Mouse (Mus musculus) intestine, embryonic 16.5 days (tissue): ENCODE data around the gene Ears2. TPM values are rescaled to one million over a fixed set of nuclear protein-coding genes. Genes with fewer than 3 reads are reported as not detected.

ENCODE experiments used
- ATAC-seq: fragments of 200-750 bp; cut with Nextera tagmentation; 2 replicates; pipeline ENCODE4 v1.8.0; 2017; ENCODE audit warnings: moderate TSS enrichment, moderate library complexity
- H3K27ac ChIP-seq: fragments of 300-500 bp; sonication (generic); 2 replicates; pipeline ENCODE4 v1.5.1; 2014; ENCODE audit warnings: mild to moderate bottlenecking, low read length
- H3K27me3 ChIP-seq: fragments of 300-500 bp; sonication (generic); replicated peaks from 2 replicates; pipeline ENCODE4 v1.6.1; 2014; ENCODE audit warnings: low read length, control low read depth, mixed read lengths; ENCODE audit not compliant: control insufficient read depth, insufficient read depth
- H3K36me3 ChIP-seq: fragments of 300-500 bp; sonication (generic); 2 replicates; pipeline ENCODE4 v1.6.1; 2014; ENCODE audit warnings: low read length, control low read depth; ENCODE audit not compliant: control insufficient read depth, insufficient read depth
- H3K4me1 ChIP-seq: fragments of 300-500 bp; sonication (generic); 2 replicates; pipeline ENCODE4 v1.6.1; 2014; ENCODE audit warnings: low read length, control low read depth, mixed read lengths; ENCODE audit not compliant: control insufficient read depth, insufficient read depth
- H3K4me2 ChIP-seq: fragments of 300-500 bp; sonication (generic); 2 replicates; pipeline ENCODE4 v1.6.1; 2014; ENCODE audit warnings: low read depth, low read length, control low read depth
- H3K4me3 ChIP-seq: fragments of 300-500 bp; sonication (generic); 2 replicates; pipeline ENCODE4 v1.5.1; 2014; ENCODE audit warnings: mild to moderate bottlenecking, low read length
- H3K9ac ChIP-seq: fragments of 300-500 bp; sonication (generic); 2 replicates; pipeline ENCODE4 v1.6.1; 2014; ENCODE audit warnings: low read depth, low read length
- H3K9me3 ChIP-seq: fragments of 300-500 bp; sonication (generic); 2 replicates; pipeline ENCODE4 v1.6.1; 2016; ENCODE audit warnings: low read length, control low read depth; ENCODE audit not compliant: control insufficient read depth
- WGBS: fragments of 180-500 bp; shearing (Covaris S2); extraction: QIAGEN DNeasy Blood & Tissue Kit; methylation state at CpG from one replicate; pipeline ENCODE4 v1.1.7; 2014; 5-methylcytosine and 5-hydroxymethylcytosine counted together
- polyA plus RNA-seq: library from polyadenylated mRNA; unstranded; fragments of >200 nt; fragmentation: Nextera tagmentation; extraction: Ambion mirVana; gene quantifications from 2 replicates; pipeline ENCODE4 v1.2.1, GENCODE M21; 2015

Ears2 gene
- polyA plus RNA-seq, 1 experiment from 2014 or later, result 19.4 TPM

GRCm38 (mm10) chr7:122048191-122048590 lies 18.9 kb downstream of the Ears2 start:
- 91% methylated on average over 9 of the region's 9 CpGs for WGBS
- ATAC-seq, result no peak
- Histone ChIP-seq H3K9me3 (no peaks in the 10 kb centered on the region), H3K4me2 (no peak overlapping the region), H3K4me3 (no peak overlapping the region), H3K4me1 (peaks cover 11% of the 10 kb centered on the region), H3K9ac (no peak overlapping the region), H3K27me3 (no peaks in the 10 kb centered on the region), H3K27ac (no peak overlapping the region), H3K36me3 (no peaks in the 10 kb centered on the region)

- WGBS, result 67% methylated on average over 2 of the region's 2 CpGs
- no peak overlapping the region for H3K9ac ChIP-seq
- H3K4me3 ChIP-seq, result no peak overlapping the region
- peak overlapping the region; percentile 55 for H3K27ac ChIP-seq
- no peak overlapping the region for H3K4me2 ChIP-seq
- ATAC-seq, result peak; percentile 72
- no peaks in the 10 kb centered on the region for H3K9me3 ChIP-seq
- H3K36me3 ChIP-seq, result no peaks in the 10 kb centered on the region
- peaks cover 11% of the 10 kb centered on the region for H3K4me1 ChIP-seq
- no peaks in the 10 kb centered on the region for H3K27me3 ChIP-seq
Observed at GRCm38 (mm10) chr7:122046813-122047212, 20.2 kb downstream of the Ears2 start.

DNA sequence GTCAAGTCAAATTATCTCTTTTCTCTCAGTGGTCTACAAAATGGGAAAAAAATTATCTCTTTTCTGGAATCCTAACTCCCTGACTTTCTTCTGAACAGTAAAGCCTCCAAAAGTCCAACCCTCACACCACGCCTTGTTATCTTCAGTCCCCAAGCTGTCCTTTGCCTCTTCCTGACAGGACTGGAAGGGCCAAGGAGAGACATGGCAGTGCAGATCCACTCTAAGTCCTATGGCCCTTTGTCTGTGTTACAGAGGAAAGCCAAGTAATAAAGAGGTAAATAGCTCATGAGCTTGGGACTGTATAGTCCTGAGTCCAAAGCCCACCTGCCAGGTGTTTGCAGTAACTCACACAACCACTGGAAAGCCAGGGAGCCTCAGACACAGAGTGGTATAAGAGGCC lies 21.4 kb downstream of the Ears2 start:
- ATAC-seq, result no peak
- 74% methylated on average over 1 of the region's 1 CpGs for WGBS
- Histone ChIP-seq H3K4me2 (no peak overlapping the region), H3K4me3 (no peak overlapping the region), H3K36me3 (0 out of 2 replicates have a peak, but pooled peaks cover 3% of the 10 kb centered on the region), H3K27ac (peak overlapping the region; percentile 55), H3K9ac (no peak overlapping the region), H3K9me3 (no peaks in the 10 kb centered on the region), H3K27me3 (no peaks in the 10 kb centered on the region), H3K4me1 (peaks cover 11% of the 10 kb centered on the region)

- Histone ChIP-seq H3K27me3 (no peaks in the 10 kb centered on the region), H3K9me3 (no peaks in the 10 kb centered on the region), H3K4me2 (no peak overlapping the region), H3K9ac (no peak overlapping the region), H3K27ac (0 out of 2 replicates have a peak overlapping the region, but pooled peaks have one; percentile 2), H3K4me1 (peaks cover 11% of the 10 kb centered on the region), H3K4me3 (no peak overlapping the region), H3K36me3 (0 out of 2 replicates have a peak, but pooled peaks cover 3% of the 10 kb centered on the region)
- WGBS, result 63% methylated on average over 4 of the region's 4 CpGs
- peak; percentile 49 for ATAC-seq
Observed at GRCm38 (mm10) chr7:122045181-122045634, 21.9 kb downstream of the Ears2 start.

DNA sequence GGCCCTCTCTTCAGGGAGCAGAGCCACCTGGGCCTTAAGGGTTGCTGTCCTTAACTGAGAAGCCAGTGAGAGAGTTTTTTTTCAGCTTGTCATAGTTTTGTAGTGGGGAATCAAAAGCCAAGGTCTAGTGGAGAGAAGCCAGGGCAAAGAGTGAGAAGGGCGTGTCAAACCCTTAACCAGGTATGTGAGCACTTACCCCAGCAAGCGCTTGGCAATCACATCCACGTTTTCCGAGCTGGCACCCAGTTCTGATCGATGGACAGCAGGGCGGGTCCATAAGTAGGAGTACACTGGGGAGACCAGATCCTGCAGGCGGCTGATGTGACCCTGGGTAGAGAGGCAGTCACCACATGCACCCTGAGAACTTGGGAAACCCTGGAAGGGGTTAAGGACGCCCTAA lies 23.0 kb downstream of the Ears2 start:
- Histone ChIP-seq H3K27ac (peak overlapping the region; percentile 42; the same call in 1 of the 2 replicates), H3K4me1 (peaks cover 11% of the 10 kb centered on the region), H3K4me2 (no peak overlapping the region), H3K27me3 (no peaks in the 10 kb centered on the region), H3K9me3 (no peaks in the 10 kb centered on the region), H3K36me3 (0 out of 2 replicates have a peak, but pooled peaks cover 3% of the 10 kb centered on the region), H3K4me3 (no peak overlapping the region), H3K9ac (no peak overlapping the region)
- WGBS, result 77% methylated on average over 8 of the region's 8 CpGs
- peak; percentile 51 for ATAC-seq

GRCm38 (mm10) chr7:122034348-122034747 lies 32.7 kb downstream of the Ears2 start:
- H3K4me2 ChIP-seq, result no peak overlapping the region
- 45% methylated on average over 2 of the region's 2 CpGs for WGBS

GRCm38 (mm10) chr7:122033371-122033770 lies 33.7 kb downstream of the Ears2 start:
- WGBS, result 67% methylated on average over 3 of the region's 3 CpGs
- no peaks in the 10 kb centered on the region; the same call in 1 of the 2 replicates for H3K36me3 ChIP-seq
- no peak for ATAC-seq
- no peak overlapping the region for H3K4me2 ChIP-seq
- H3K4me3 ChIP-seq, result no peak overlapping the region
- no peaks in the 10 kb centered on the region for H3K9me3 ChIP-seq
- no peaks in the 10 kb centered on the region for H3K27me3 ChIP-seq
- no peak overlapping the region for H3K9ac ChIP-seq
- H3K27ac ChIP-seq, result no peak overlapping the region
- no peaks in the 10 kb centered on the region for H3K4me1 ChIP-seq

More at GRCm38 (mm10) chr7:122034348-122034747, 32.7 kb downstream of the Ears2 start:
- ATAC-seq, result no peak
- Histone ChIP-seq H3K36me3 (peaks cover 2% of the 10 kb centered on the region; the same call in 1 of the 2 replicates), H3K4me1 (no peaks in the 10 kb centered on the region), H3K27ac (no peak overlapping the region), H3K4me3 (no peak overlapping the region), H3K9ac (no peak overlapping the region), H3K9me3 (no peaks in the 10 kb centered on the region), H3K27me3 (no peaks in the 10 kb centered on the region)

- no peak overlapping the region for H3K9ac ChIP-seq
- H3K4me3 ChIP-seq, result no peak overlapping the region
- no peak overlapping the region for H3K27ac ChIP-seq
- no peak for ATAC-seq
- H3K4me1 ChIP-seq, result peaks cover 19% of the 10 kb centered on the region; the same call in 1 of the 2 replicates
- no peaks in the 10 kb centered on the region for H3K9me3 ChIP-seq
- WGBS, result 92% methylated on average over 2 of the region's 2 CpGs
- H3K36me3 ChIP-seq, result no peaks in the 10 kb centered on the region
- no peaks in the 10 kb centered on the region for H3K27me3 ChIP-seq
- no peak overlapping the region for H3K4me2 ChIP-seq
Observed at GRCm38 (mm10) chr7:122022131-122022530, 44.9 kb downstream of the Ears2 start.

DNA sequence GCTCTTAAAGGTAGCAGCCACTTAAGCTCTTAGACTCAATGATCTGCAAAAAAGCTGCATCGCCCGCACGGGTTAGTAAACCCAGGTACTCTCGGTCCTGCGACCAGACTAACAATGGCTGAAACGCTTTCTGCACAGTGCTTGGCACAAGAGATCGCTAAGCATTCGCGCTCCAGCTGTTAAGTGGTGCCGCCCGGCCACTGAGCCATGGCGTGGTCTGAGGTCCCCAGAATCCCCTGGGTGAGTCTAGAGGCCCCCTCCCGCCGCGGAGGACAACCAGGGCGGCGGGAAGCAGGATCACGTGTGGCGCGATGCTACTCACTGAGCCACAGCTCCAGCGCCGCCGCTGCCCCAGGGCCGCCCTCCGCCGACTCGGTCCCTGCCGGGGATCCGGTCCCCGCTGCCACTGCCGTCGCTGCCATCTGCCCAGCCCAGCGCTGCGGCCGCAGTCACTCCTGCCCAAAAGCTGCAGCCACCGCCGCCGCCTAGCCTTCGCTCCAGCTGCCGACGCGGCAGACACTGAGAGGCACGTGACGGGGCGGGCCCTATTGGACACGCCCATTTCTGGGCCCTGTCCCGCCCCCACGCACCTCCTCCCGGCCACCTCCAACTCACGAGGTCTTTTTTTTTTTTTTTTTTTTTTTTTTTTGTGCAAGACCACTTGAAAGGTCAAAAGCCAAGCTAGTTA lies 46.3 kb downstream of the Ears2 start, which contains the start of gene Gga2:
TSS of gene Gga2 (minus strand) at position 556 of the 688 bp plus-strand sequence.
- Histone ChIP-seq H3K4me1 (peaks cover 28% of the 10 kb centered on the region), H3K9me3 (no peaks in the 10 kb centered on the region), H3K36me3 (no peaks in the 10 kb centered on the region), H3K27me3 (no peaks in the 10 kb centered on the region), H3K9ac (peak within 1 kb of the TSS; percentile 87), H3K4me2 (peak within 1 kb of the TSS; percentile 85), H3K4me3 (peak within 1 kb of the TSS; percentile 82), H3K27ac (peak within 1 kb of the TSS; percentile 68)
- peak; percentile 78 for ATAC-seq
- WGBS, result under 1% methylated on average over 50 of the region's 50 CpGs
